Mouse (Mus musculus): ENCODE results near the gene Exosc9.

The Exosc9 gene

GRCm38 (mm10) chr3:36552406-36553047 is at the start of gene Exosc9:
Exosc9 (plus strand) TSS chr3:36552606.
- DNase-seq (ENCODE audit: low spot score) = peak; percentile 91

DNA sequence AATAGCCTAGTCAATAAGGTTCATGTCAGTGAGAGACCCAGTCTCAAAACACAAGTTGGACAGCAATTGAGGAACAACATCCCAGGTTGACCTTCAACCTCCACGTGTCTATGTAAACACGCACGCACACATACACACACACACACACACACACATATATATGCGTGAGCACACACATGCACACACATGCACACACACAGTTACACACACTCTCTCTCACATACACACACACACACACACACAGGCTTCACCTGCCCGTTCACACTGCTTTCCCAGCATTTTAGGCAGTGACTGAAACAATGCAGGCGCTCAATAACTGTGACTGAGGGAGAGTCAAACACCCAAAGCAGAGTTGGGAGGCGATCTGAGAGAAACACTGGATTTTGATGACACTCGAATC is 47.1 kb upstream of the Exosc9 start:
- no peak for DNase-seq (ENCODE audit: low spot score)

DNA sequence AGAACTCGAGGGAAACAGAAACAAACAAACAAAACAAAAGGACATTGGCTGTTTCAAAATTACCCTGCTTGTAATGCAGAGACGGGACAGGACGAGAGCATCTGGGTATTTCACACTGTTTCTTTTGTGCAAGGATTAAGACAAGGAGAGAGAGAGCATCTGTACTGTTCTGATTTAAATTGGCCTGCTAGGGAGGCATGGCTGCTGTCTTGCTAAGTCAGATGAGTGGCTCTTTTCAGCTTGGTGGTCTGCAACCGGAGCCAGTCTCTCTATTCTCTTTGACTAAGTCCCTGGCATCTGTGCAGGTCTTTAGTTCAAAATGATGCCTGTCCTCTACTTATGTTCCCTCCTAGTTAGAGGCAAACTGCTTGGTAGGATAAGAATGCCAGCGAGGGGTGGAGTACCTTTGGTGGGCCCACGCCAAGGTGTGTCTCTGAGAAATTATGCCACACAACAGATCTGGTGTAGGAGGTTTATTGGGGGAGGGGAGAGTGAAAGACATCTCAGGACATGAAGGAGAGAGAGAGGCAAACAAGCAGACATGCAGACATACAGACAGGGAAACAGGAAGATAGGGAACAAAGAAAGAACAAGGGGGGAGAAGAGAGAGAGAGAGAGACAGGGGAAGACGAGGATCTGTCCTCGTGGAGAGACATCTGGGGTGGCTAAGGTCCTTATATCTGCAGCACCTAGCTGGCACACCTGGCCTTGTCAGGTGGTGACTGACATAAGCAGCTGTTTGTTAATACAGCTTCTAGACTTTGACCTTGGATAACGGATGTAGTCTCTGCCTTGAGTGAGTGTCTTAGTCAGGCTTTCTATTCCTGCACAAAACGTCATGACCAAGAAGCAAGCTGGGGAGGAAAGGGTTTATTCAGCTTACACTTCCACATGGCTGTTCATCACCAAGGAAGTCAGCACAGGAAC is 46.3 kb upstream of the Exosc9 start:
- no peak for DNase-seq (ENCODE audit: low spot score)

GRCm38 (mm10) chr3:36511491-36511890 is 40.9 kb upstream of the Exosc9 start:
- no peak for DNase-seq (ENCODE audit: low spot score)

GRCm38 (mm10) chr3:36516196-36516595 is 36.2 kb upstream of the Exosc9 start:
- DNase-seq (ENCODE audit: low spot score) = no peak

GRCm38 (mm10) chr3:36521073-36522060 is 31.0 kb upstream of the Exosc9 start, which contains the start of gene Gm11549:
Gm11549 (minus strand) TSS chr3:36521813.
- no peak for DNase-seq (ENCODE audit: low spot score)

DNA sequence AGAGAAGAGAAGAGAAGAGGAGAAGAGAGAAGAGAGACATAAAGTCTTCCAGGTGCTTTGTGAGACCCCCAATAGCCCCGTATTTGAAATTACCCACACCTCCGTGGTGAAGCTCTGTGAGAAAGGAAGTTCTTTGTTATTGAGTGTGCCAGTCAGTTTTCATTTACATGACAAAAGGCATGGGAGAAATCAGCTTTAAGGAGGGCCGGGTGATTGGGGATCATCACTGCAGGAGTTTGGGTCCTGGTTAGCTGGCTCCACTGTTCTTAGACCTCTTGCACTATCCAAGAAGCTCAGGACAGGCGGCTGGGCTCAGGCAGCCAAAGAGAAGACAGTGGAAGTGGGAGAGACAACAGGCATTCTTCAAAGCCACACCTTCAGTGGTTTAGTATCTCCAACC is 30.3 kb upstream of the Exosc9 start:
- DNase-seq (ENCODE audit: low spot score) = no peak

GRCm38 (mm10) chr3:36524466-36524865 is 27.9 kb upstream of the Exosc9 start:
- DNase-seq (ENCODE audit: low spot score) = no peak

- DNase-seq (ENCODE audit: low spot score) = no peak
Measured at GRCm38 (mm10) chr3:36530345-36530744, 22.1 kb upstream of the Exosc9 start.

DNA sequence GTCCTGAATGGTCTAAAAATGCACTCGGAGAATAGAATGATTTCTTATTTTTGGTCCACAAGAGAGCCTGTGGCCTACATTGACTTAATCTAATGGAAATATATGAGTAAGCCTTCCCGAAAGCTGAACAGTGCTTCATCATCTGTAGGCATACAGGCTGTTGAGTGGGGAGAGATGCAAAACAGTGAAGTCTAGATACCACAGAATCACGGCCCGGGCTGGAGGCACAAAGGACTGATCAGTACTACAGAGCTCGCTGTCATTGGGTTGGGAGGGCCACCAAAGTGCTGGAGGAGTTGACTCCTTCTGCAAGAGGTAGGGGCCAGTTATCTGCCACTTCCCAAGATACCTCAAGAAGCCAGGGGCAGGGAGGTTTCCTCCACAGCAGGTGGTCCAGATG is 21.6 kb upstream of the Exosc9 start:
- DNase-seq (ENCODE audit: low spot score) = no peak

GRCm38 (mm10) chr3:36531242-36531641 is 21.2 kb upstream of the Exosc9 start:
- DNase-seq (ENCODE audit: low spot score) = no peak

- no peak for DNase-seq (ENCODE audit: low spot score)
Measured at GRCm38 (mm10) chr3:36531979-36532542, 20.3 kb upstream of the Exosc9 start.

GRCm38 (mm10) chr3:36532738-36533137 is 19.7 kb upstream of the Exosc9 start:
- no peak for DNase-seq (ENCODE audit: low spot score)

GRCm38 (mm10) chr3:36533201-36533672 is 19.2 kb upstream of the Exosc9 start:
- no peak for DNase-seq (ENCODE audit: low spot score)

DNA sequence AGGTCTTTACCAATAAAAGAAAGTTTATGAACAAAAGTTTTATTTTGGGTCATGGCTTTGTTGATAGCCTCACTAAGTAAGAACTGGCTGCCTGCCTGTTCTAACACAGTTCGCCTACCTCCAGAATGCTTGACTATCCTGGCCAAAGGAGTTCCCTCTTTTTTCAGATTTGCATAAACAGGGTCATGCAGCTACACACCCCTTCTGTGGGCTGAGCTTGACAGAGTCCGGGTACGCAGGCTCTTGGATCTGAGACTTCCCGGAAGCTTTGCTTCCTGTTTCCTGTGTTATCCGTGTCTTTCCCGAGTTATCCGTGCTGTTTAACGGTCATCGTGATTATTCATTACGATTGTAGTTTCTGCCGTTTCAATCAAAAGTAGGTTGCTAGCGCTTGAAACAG is 16.4 kb upstream of the Exosc9 start:
- no peak for DNase-seq (ENCODE audit: low spot score)

DNA sequence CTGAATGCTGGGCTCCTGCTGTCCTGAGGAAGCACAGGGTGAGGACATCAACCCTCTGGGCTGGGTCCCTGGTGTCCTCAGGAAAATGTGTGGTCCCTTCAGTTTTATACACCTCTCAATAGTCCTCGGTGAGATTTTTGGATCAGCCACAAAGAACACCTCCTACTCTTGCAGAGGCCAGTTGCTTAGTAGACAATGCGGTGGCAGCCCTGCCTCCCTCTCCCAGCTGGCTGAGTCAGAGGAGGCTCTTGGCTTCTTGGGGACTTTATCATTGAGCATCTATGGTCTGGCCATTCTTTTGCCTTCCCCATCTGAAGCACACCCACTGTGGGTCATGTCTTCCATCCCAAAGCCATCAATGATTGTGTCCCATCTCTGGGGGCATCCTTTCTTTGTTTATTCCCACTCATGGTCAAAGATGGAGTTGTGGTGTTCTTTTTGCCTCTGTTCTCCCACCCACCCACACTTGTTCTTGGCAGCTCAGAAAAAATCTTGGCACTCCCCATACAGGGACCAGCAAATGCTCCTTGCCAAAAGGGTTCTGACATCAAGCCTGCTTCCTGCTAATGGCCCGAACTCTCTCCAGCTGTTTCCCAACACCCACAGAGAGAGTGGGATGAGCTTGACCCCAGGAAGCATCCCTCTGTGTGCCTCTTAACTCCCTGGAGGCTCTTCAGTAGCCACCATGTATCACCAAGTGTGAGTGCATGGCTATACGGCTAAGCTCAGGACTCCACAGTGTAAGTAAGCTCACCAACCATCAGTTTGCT is 14.5 kb upstream of the Exosc9 start:
- DNase-seq (ENCODE audit: low spot score) = no peak

- DNase-seq (ENCODE audit: low spot score) = no peak
Measured at GRCm38 (mm10) chr3:36540756-36541155, 11.7 kb upstream of the Exosc9 start.

- no peak for DNase-seq (ENCODE audit: low spot score)
Measured at GRCm38 (mm10) chr3:36541399-36541798, 11.0 kb upstream of the Exosc9 start.

DNA sequence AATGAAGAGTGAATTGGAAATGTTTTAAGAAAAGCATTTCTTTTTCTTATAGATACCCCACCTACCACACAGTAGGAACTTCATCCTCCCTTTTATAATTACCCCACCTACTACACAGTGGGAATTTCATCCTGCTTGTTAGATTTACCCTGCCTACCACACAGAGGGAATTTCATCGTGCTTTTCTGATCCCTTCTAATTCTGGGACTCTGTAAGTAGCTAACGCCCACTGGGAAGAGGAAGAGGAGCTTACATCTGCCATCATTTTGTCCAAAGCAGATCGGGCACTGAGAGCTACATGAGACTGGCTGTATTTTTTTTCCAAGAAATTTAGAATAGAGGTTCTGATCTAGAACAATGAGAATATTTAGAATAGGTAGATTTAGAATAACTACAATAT is 7.4 kb upstream of the Exosc9 start:
- no peak for DNase-seq (ENCODE audit: low spot score)

DNA sequence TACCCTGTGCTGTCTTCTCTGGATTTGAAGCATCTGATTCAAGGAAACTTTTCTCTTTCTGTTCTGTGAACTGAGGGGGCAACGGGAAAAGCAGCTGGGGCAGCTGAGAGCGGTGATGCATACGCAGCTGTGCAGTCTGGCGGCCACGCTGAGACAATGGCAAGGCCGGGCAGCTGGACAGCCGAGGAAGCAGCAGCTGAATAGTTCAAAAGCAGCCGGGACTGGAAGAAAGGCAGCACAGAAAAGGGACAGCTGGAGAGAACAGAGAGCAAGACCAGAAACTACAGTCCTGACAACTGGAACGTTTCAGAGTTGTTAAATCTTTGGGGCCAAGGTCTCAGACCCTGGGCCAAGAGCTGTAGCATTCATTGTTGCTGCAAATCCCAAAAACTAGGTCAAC is 1.1 kb upstream of the Exosc9 start:
- DNase-seq (ENCODE audit: low spot score) = no peak

- DNase-seq (ENCODE audit: low spot score) = peak; percentile 39
Measured at GRCm38 (mm10) chr3:36551851-36552384, 488 bp upstream of the Exosc9 start.

Measured in T-cell, adult 2 months (primary cell).